Mouse (Mus musculus): ENCODE measurements around the gene Serpina1b. TPM values are rescaled to one million over a fixed set of nuclear protein-coding genes. Genes with fewer than 3 reads are reported as not detected.
"Not testable (repeated sequence)": the region's sequence is repeated elsewhere in the genome, so short reads cannot be mapped to it uniquely, and the experiment has no call there.

Gene Serpina1b
- total and polyA plus RNA-seq, 2 experiments from 2014 or later = not detected

- Histone ChIP-seq H3K27ac (no peak overlapping the region), H3K4me3 (ENCODE audit: low read length) (no peak overlapping the region), H3K9me3 (ENCODE audit: low read length) (no peaks in the 10 kb centered on the region), H3K36me3 (ENCODE audit: insufficient read depth, low read length) (no peaks in the 10 kb centered on the region), H3K9ac (replicated peaks; ENCODE audit: low read length) (no peak overlapping the region), H3K4me1 (ENCODE audit: insufficient read depth, low read length) (no peaks in the 10 kb centered on the region), H3K4me2 (ENCODE audit: low read depth, low read length) (no peak overlapping the region), H3K27me3 (ENCODE audit: insufficient read depth, low read length) (no peaks in the 10 kb centered on the region)
- TF ChIP-seq CTCF (IDR thresholded peaks at IDR 0.05; ENCODE audit: low read depth) = no peak
- ATAC-seq (no peak), DNase-seq (ENCODE audit: low spot score) (no peak)
- 58% methylated on average over 7 of the region's 7 CpGs for WGBS
These were observed 143.2 kb downstream of the Serpina1b start for GRCm38 (mm10) chr12:103687021-103687420.

GRCm38 (mm10) chr12:103686050-103686449, 144.1 kb downstream of the Serpina1b start:
- Histone ChIP-seq H3K4me1 (ENCODE audit: insufficient read depth, low read length) (no peaks in the 10 kb centered on the region), H3K36me3 (ENCODE audit: insufficient read depth, low read length) (no peaks in the 10 kb centered on the region), H3K4me2 (ENCODE audit: low read depth, low read length) (no peak overlapping the region), H3K9me3 (ENCODE audit: low read length) (no peaks in the 10 kb centered on the region), H3K4me3 (ENCODE audit: low read length) (no peak overlapping the region), H3K9ac (replicated peaks; ENCODE audit: low read length) (no peak overlapping the region), H3K27me3 (ENCODE audit: insufficient read depth, low read length) (no peaks in the 10 kb centered on the region), H3K27ac (no peak overlapping the region)
- DNase-seq (ENCODE audit: low spot score) (no peak), ATAC-seq (no peak)
- WGBS = 76% methylated on average over 3 of the region's 3 CpGs
- TF ChIP-seq CTCF (IDR thresholded peaks at IDR 0.05; ENCODE audit: low read depth) = no peak

- ATAC-seq (no peak), DNase-seq (ENCODE audit: low spot score) (no peak)
- Histone ChIP-seq H3K27me3 (ENCODE audit: insufficient read depth, low read length) (no peaks in the 10 kb centered on the region), H3K4me3 (ENCODE audit: low read length) (no peak overlapping the region), H3K36me3 (ENCODE audit: insufficient read depth, low read length) (no peaks in the 10 kb centered on the region), H3K9ac (replicated peaks; ENCODE audit: low read length) (no peak overlapping the region), H3K4me2 (ENCODE audit: low read depth, low read length) (no peak overlapping the region), H3K27ac (no peak overlapping the region), H3K4me1 (ENCODE audit: insufficient read depth, low read length) (no peaks in the 10 kb centered on the region), H3K9me3 (ENCODE audit: low read length) (no peaks in the 10 kb centered on the region)
- TF ChIP-seq CTCF (IDR thresholded peaks at IDR 0.05; ENCODE audit: low read depth) = no peak
- WGBS = 85% methylated on average over 3 of the region's 3 CpGs
These were observed 144.8 kb downstream of the Serpina1b start for GRCm38 (mm10) chr12:103685386-103685785.

- Histone ChIP-seq H3K4me2 (ENCODE audit: low read depth, low read length) (no peak overlapping the region), H3K4me3 (ENCODE audit: low read length) (no peak overlapping the region), H3K4me1 (ENCODE audit: insufficient read depth, low read length) (no peaks in the 10 kb centered on the region), H3K9me3 (ENCODE audit: low read length) (no peaks in the 10 kb centered on the region), H3K27ac (no peak overlapping the region), H3K27me3 (ENCODE audit: insufficient read depth, low read length) (no peaks in the 10 kb centered on the region), H3K9ac (replicated peaks; ENCODE audit: low read length) (no peak overlapping the region), H3K36me3 (ENCODE audit: insufficient read depth, low read length) (no peaks in the 10 kb centered on the region)
- no peak for TF ChIP-seq CTCF (IDR thresholded peaks at IDR 0.05; ENCODE audit: low read depth)
- ATAC-seq (no peak), DNase-seq (ENCODE audit: low spot score) (no peak)
- WGBS = 60% methylated on average over 4 of the region's 4 CpGs
These were observed 146.4 kb downstream of the Serpina1b start for GRCm38 (mm10) chr12:103683775-103684174.

- TF ChIP-seq CTCF (IDR thresholded peaks at IDR 0.05; ENCODE audit: low read depth) = no peak
- H3K4me1 ChIP-seq (ENCODE audit: insufficient read depth, low read length) = no peaks in the 10 kb centered on the region
- no peaks in the 10 kb centered on the region for H3K27me3 ChIP-seq (ENCODE audit: insufficient read depth, low read length)
- WGBS = 67% methylated on average over 2 of the region's 2 CpGs
- no peaks in the 10 kb centered on the region for H3K9me3 ChIP-seq (ENCODE audit: low read length)
- no peak for ATAC-seq
- H3K36me3 ChIP-seq (ENCODE audit: insufficient read depth, low read length) = no peaks in the 10 kb centered on the region
- H3K4me3 ChIP-seq (ENCODE audit: low read length) = no peak overlapping the region
- H3K9ac ChIP-seq (replicated peaks; ENCODE audit: low read length) = no peak overlapping the region
- DNase-seq (ENCODE audit: low spot score) = no peak
- H3K4me2 ChIP-seq (ENCODE audit: low read depth, low read length) = no peak overlapping the region
- H3K27ac ChIP-seq = no peak overlapping the region
These were observed 148.4 kb downstream of the Serpina1b start for GRCm38 (mm10) chr12:103681739-103682138.

- no peaks in the 10 kb centered on the region for H3K36me3 ChIP-seq (ENCODE audit: insufficient read depth, low read length)
- H3K27ac ChIP-seq = no peak overlapping the region
- no peak for TF ChIP-seq CTCF (IDR thresholded peaks at IDR 0.05; ENCODE audit: low read depth)
- no peaks in the 10 kb centered on the region for H3K4me1 ChIP-seq (ENCODE audit: insufficient read depth, low read length)
- ATAC-seq (no peak), DNase-seq (ENCODE audit: low spot score) (no peak)
- 76% methylated on average over 2 of the region's 2 CpGs for WGBS
- no peak overlapping the region for H3K4me3 ChIP-seq (ENCODE audit: low read length)
- H3K9ac ChIP-seq (replicated peaks; ENCODE audit: low read length) = no peak overlapping the region
- H3K4me2 ChIP-seq (ENCODE audit: low read depth, low read length) = no peak overlapping the region
- no peaks in the 10 kb centered on the region for H3K27me3 ChIP-seq (ENCODE audit: insufficient read depth, low read length)
- H3K9me3 ChIP-seq (ENCODE audit: low read length) = no peaks in the 10 kb centered on the region
These were observed 149.0 kb downstream of the Serpina1b start for GRCm38 (mm10) chr12:103681169-103681568.

GRCm38 (mm10) chr12:103679853-103680252, 150.3 kb downstream of the Serpina1b start:
- not testable (repeated sequence) for H3K36me3 ChIP-seq (ENCODE audit: insufficient read depth, low read length); ATAC-seq; DNase-seq (ENCODE audit: low spot score); H3K27ac ChIP-seq; H3K4me3 ChIP-seq (ENCODE audit: low read length); H3K9ac ChIP-seq (replicated peaks; ENCODE audit: low read length); H3K9me3 ChIP-seq (ENCODE audit: low read length); H3K27me3 ChIP-seq (ENCODE audit: insufficient read depth, low read length); H3K4me2 ChIP-seq (ENCODE audit: low read depth, low read length); H3K4me1 ChIP-seq (ENCODE audit: insufficient read depth, low read length)
- WGBS = 97% methylated on average over 1 of the region's 1 CpGs

Other genes starting within 250 kb of the Serpina1b start
- not detected in 2 replicates for gene Serpina10, start 198.9 kb downstream of the Serpina1b start, total RNA-seq (2014; rRNA removed)
- 0.16 TPM in 1 of 2 replicates, not detected in the other for gene Serpina10, start 198.9 kb downstream of the Serpina1b start, polyA plus RNA-seq (2015; fragmentation: Nextera tagmentation; extraction: Ambion mirVana)
- not detected in 2 replicates for gene Serpina6, start 173.2 kb downstream of the Serpina1b start, total RNA-seq (2014; rRNA removed)
- gene Serpina6, start 173.2 kb downstream of the Serpina1b start, polyA plus RNA-seq (2015; fragmentation: Nextera tagmentation; extraction: Ambion mirVana) = not detected in 2 replicates
- not detected in 2 replicates for gene Serpina16, start 154.2 kb downstream of the Serpina1b start, total RNA-seq (2014; rRNA removed)
- not detected in 2 replicates for gene Serpina16, start 154.2 kb downstream of the Serpina1b start, polyA plus RNA-seq (2015; fragmentation: Nextera tagmentation; extraction: Ambion mirVana)
- gene Serpina1f, start 134.8 kb downstream of the Serpina1b start, total RNA-seq (2014; rRNA removed) = not detected in 2 replicates
- gene Serpina1f, start 134.8 kb downstream of the Serpina1b start, polyA plus RNA-seq (2015; fragmentation: Nextera tagmentation; extraction: Ambion mirVana) = not detected in 2 replicates
- gene Serpina1d, start 56.8 kb downstream of the Serpina1b start, total RNA-seq (2014; rRNA removed) = not detected in 2 replicates
- gene Serpina1d, start 56.8 kb downstream of the Serpina1b start, polyA plus RNA-seq (2015; fragmentation: Nextera tagmentation; extraction: Ambion mirVana) = not detected in 2 replicates
- gene Serpina1a, start 33.2 kb upstream of the Serpina1b start, total RNA-seq (2014; rRNA removed) = not detected in 2 replicates
- not detected in 2 replicates for gene Serpina1a, start 33.2 kb upstream of the Serpina1b start, polyA plus RNA-seq (2015; fragmentation: Nextera tagmentation; extraction: Ambion mirVana)
- gene Serpina1c, start 74.5 kb upstream of the Serpina1b start, total RNA-seq (2014; rRNA removed) = not detected in 2 replicates
- gene Serpina1c, start 74.5 kb upstream of the Serpina1b start, polyA plus RNA-seq (2015; fragmentation: Nextera tagmentation; extraction: Ambion mirVana) = not detected in 2 replicates
- not detected in 2 replicates for gene Serpina1e, start 128.6 kb upstream of the Serpina1b start, total RNA-seq (2014; rRNA removed)
- not detected in 2 replicates for gene Serpina1e, start 128.6 kb upstream of the Serpina1b start, polyA plus RNA-seq (2015; fragmentation: Nextera tagmentation; extraction: Ambion mirVana)
- gene Serpina11, start 159.6 kb upstream of the Serpina1b start, total RNA-seq (2014; rRNA removed) = not detected in 2 replicates
- gene Serpina11, start 159.6 kb upstream of the Serpina1b start, polyA plus RNA-seq (2015; fragmentation: Nextera tagmentation; extraction: Ambion mirVana) = 0.13 TPM in 1 of 2 replicates, not detected in the other
- not detected in 2 replicates for gene Serpina9, start 183.4 kb upstream of the Serpina1b start, total RNA-seq (2014; rRNA removed)
- gene Serpina9, start 183.4 kb upstream of the Serpina1b start, polyA plus RNA-seq (2015; fragmentation: Nextera tagmentation; extraction: Ambion mirVana) = 0.38 and 0.43 TPM in 2 replicates
- not detected in 2 replicates for gene Serpina12, start 214.1 kb upstream of the Serpina1b start, total RNA-seq (2014; rRNA removed)
- gene Serpina12, start 214.1 kb upstream of the Serpina1b start, polyA plus RNA-seq (2015; fragmentation: Nextera tagmentation; extraction: Ambion mirVana) = not detected in 2 replicates